Mouse (Mus musculus): ENCODE data around the gene Cdyl. TPM values are rescaled to one million over a fixed set of nuclear protein-coding genes. Genes with fewer than 3 reads are reported as not detected.

The Cdyl gene
- polyA plus RNA-seq, 1 experiment from 2014 or later, result 14.9 TPM

DNA sequence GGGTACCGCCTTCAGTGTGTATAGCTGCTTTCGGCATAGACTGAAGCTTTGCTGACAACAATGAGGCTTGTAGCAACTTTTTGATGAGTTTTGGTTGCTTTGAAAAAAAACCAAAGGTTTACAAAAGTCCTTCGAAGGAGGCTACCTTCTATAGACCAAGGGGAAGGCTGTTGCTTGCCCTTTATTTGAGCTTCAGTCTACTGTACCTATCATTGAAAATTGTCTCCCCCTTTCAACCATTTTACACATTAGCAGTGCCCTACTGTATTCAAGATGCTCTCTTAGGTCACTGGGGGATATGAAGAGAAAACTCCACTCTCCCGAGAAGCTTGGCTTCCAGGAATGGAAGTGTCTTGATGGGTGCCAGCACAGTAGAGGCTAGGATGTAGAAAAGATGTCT lies 83.1 kb downstream of the Cdyl start:
- 36% methylated on average over 4 of the region's 4 CpGs for WGBS
- Histone ChIP-seq H3K9ac (ENCODE audit: low read length) (peak overlapping the region; percentile 91), H3K27me3 (replicated peaks; ENCODE audit: control insufficient read depth, insufficient read depth, low read length) (peaks cover 22% of the 10 kb centered on the region), H3K4me2 (ENCODE audit: low read length) (peak overlapping the region; percentile 89), H3K4me1 (replicated peaks; ENCODE audit: control insufficient read depth, insufficient read depth, low read length) (peaks cover 13% of the 10 kb centered on the region), H3K36me3 (ENCODE audit: control insufficient read depth, insufficient read depth, low read length) (no peaks in the 10 kb centered on the region), H3K9me3 (ENCODE audit: control insufficient read depth, low read length) (peaks cover 18% of the 10 kb centered on the region), H3K27ac (ENCODE audit: low read depth) (peak overlapping the region; percentile 92; the same call in 1 of the 2 replicates), H3K4me3 (ENCODE audit: low read depth, low read length) (peak overlapping the region; percentile 93)
- ATAC-seq (replicated peaks; ENCODE audit: low FRiP score, low TSS enrichment, low read depth) (no peak), DNase-seq (ENCODE audit: low spot score) (no peak)

DNA sequence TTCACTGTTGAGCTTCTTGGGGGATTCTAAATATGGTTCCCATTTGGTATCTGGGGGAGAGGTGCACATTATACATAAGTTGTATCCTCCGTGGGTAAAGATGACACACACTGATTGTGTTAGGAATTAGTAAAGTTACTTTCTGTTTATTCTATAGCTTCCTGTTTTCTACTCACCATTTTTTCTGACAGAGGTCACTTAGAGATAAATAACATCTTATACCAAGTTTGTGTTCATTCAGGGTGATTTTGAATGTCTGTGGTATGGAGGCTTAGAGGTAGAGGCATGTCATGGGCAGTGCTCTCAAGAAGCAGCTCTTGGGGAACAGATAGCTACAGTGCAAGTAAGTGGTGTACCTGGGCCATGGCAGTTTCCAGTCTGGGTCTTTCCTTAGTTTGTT lies 83.6 kb downstream of the Cdyl start:
- peaks cover 17% of the 10 kb centered on the region for H3K27me3 ChIP-seq (replicated peaks; ENCODE audit: control insufficient read depth, insufficient read depth, low read length)
- peak overlapping the region; percentile 93 for H3K4me3 ChIP-seq (ENCODE audit: low read depth, low read length)
- H3K9ac ChIP-seq (ENCODE audit: low read length), result no peak overlapping the region
- peak overlapping the region; percentile 89 for H3K4me2 ChIP-seq (ENCODE audit: low read length)
- H3K36me3 ChIP-seq (ENCODE audit: control insufficient read depth, insufficient read depth, low read length), result no peaks in the 10 kb centered on the region
- DNase-seq (ENCODE audit: low spot score), result no peak
- ATAC-seq (replicated peaks; ENCODE audit: low FRiP score, low TSS enrichment, low read depth), result no peak
- 46% methylated on average over 1 of the region's 1 CpGs for WGBS
- H3K27ac ChIP-seq (ENCODE audit: low read depth), result no peak overlapping the region
- peaks cover 19% of the 10 kb centered on the region for H3K9me3 ChIP-seq (ENCODE audit: control insufficient read depth, low read length)
- peaks cover 13% of the 10 kb centered on the region for H3K4me1 ChIP-seq (replicated peaks; ENCODE audit: control insufficient read depth, insufficient read depth, low read length)

DNA sequence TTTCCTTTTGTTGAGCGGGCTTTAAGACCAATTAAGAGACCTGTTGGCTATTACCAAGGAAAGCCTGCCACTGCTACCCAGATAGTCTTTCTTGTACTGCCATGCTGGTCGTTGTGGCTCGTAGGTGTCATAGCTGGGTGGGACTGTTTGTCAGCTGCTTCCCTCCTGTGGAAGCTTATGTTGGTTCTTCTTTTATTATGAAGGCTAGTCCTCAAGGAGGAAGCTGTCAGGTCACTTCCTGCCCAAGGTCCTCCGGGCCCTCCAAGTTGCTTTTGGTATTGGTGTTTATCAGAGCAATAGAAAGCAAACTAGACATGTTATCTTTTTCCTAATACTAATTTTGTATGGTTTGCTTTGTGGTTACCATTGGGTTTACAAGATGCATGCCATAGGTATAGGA lies 89.6 kb downstream of the Cdyl start:
- DNase-seq (ENCODE audit: low spot score) (no peak), ATAC-seq (replicated peaks; ENCODE audit: low FRiP score, low TSS enrichment, low read depth) (no peak)
- Histone ChIP-seq H3K36me3 (ENCODE audit: control insufficient read depth, insufficient read depth, low read length) (no peaks in the 10 kb centered on the region), H3K27me3 (replicated peaks; ENCODE audit: control insufficient read depth, insufficient read depth, low read length) (no peaks in the 10 kb centered on the region), H3K4me2 (ENCODE audit: low read length) (no peak overlapping the region), H3K9me3 (ENCODE audit: control insufficient read depth, low read length) (peaks cover 19% of the 10 kb centered on the region), H3K27ac (ENCODE audit: low read depth) (no peak overlapping the region), H3K9ac (ENCODE audit: low read length) (no peak overlapping the region), H3K4me1 (replicated peaks; ENCODE audit: control insufficient read depth, insufficient read depth, low read length) (no peaks in the 10 kb centered on the region), H3K4me3 (ENCODE audit: low read depth, low read length) (no peak overlapping the region)
- WGBS, result 87% methylated on average over 4 of the region's 4 CpGs

DNA sequence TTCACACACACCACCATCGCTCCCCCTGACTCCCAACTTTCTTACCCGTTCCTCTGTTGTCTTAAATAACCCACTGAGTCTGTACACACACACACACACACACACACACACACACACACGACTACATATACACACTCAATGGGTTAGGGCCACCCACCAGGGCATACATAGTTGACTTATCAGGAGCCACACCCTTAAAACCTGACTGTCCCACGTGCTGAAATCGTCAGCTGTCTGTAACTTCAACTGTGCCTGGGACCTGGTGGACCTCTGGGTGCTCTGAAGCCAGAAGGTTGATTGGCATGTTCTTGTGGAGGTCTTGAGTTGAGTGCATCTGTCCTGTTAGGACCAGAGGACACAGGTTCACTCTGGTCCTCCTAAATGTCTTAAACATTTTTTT lies 90.0 kb downstream of the Cdyl start:
- no peaks in the 10 kb centered on the region for H3K4me1 ChIP-seq (replicated peaks; ENCODE audit: control insufficient read depth, insufficient read depth, low read length)
- no peaks in the 10 kb centered on the region for H3K36me3 ChIP-seq (ENCODE audit: control insufficient read depth, insufficient read depth, low read length)
- ATAC-seq (replicated peaks; ENCODE audit: low FRiP score, low TSS enrichment, low read depth) (no peak), DNase-seq (ENCODE audit: low spot score) (no peak)
- no peak overlapping the region for H3K9ac ChIP-seq (ENCODE audit: low read length)
- WGBS, result 81% methylated on average over 5 of the region's 5 CpGs
- no peaks in the 10 kb centered on the region for H3K27me3 ChIP-seq (replicated peaks; ENCODE audit: control insufficient read depth, insufficient read depth, low read length)
- peaks cover 19% of the 10 kb centered on the region for H3K9me3 ChIP-seq (ENCODE audit: control insufficient read depth, low read length)
- H3K4me2 ChIP-seq (ENCODE audit: low read length), result no peak overlapping the region
- H3K27ac ChIP-seq (ENCODE audit: low read depth), result no peak overlapping the region
- no peak overlapping the region for H3K4me3 ChIP-seq (ENCODE audit: low read depth, low read length)

DNA sequence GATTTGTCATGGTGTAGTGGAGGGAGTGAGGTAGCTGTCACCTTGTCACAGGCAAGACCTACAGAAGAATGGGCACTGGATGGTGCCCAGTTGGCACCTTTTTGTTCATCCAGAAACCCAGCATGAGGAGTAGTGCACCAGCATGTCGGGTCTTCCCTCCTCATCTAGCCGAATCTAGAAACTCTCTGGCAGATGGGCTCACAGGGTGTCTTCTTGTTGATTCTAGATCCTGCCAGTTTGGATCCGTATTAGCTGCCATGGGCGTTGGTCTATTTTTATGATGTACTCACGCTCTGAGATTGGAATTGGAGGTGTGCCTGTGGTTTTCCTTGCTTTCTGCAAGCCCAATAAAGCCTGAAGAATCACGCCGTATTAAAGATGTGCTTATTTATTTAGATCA lies 92.4 kb downstream of the Cdyl start:
- peaks cover 7% of the 10 kb centered on the region; the same call in 1 of the 2 replicates for H3K9me3 ChIP-seq (ENCODE audit: control insufficient read depth, low read length)
- ATAC-seq (replicated peaks; ENCODE audit: low FRiP score, low TSS enrichment, low read depth), result no peak
- H3K4me3 ChIP-seq (ENCODE audit: low read depth, low read length), result no peak overlapping the region
- no peaks in the 10 kb centered on the region; the same call in none of the 2 replicates for H3K4me1 ChIP-seq (replicated peaks; ENCODE audit: control insufficient read depth, insufficient read depth, low read length)
- 84% methylated on average over 7 of the region's 7 CpGs for WGBS
- H3K9ac ChIP-seq (ENCODE audit: low read length), result no peak overlapping the region
- no peaks in the 10 kb centered on the region for H3K27me3 ChIP-seq (replicated peaks; ENCODE audit: control insufficient read depth, insufficient read depth, low read length)
- no peaks in the 10 kb centered on the region for H3K36me3 ChIP-seq (ENCODE audit: control insufficient read depth, insufficient read depth, low read length)
- no peak overlapping the region for H3K27ac ChIP-seq (ENCODE audit: low read depth)
- H3K4me2 ChIP-seq (ENCODE audit: low read length), result no peak overlapping the region
- DNase-seq (ENCODE audit: low spot score), result no peak

DNA sequence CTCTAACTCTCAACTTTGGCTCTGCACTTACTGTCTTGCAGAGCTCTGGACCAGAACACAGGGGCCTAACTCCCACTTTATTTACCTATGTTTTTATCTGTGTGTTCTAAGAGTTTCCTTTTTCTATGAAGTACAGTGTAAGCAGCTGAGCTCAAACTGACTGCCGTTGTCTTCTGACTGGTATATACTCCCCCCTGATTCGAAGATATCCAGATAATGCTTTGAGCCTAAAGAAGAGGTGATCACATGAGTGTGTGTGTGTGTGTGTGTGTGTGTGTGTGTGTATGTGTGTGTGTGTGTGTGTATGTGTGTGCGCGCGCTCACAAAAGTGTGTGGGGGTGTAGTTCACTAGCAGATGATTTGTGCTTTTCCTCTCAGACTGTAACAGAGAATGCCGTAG lies 95.4 kb downstream of the Cdyl start:
- DNase-seq (ENCODE audit: low spot score) (no peak), ATAC-seq (replicated peaks; ENCODE audit: low FRiP score, low TSS enrichment, low read depth) (no peak)
- 81% methylated on average over 6 of the region's 6 CpGs for WGBS
- Histone ChIP-seq H3K4me2 (ENCODE audit: low read length) (no peak overlapping the region), H3K9me3 (ENCODE audit: control insufficient read depth, low read length) (no peaks in the 10 kb centered on the region), H3K4me3 (ENCODE audit: low read depth, low read length) (no peak overlapping the region), H3K27me3 (replicated peaks; ENCODE audit: control insufficient read depth, insufficient read depth, low read length) (no peaks in the 10 kb centered on the region), H3K4me1 (replicated peaks; ENCODE audit: control insufficient read depth, insufficient read depth, low read length) (peaks cover 7% of the 10 kb centered on the region), H3K36me3 (ENCODE audit: control insufficient read depth, insufficient read depth, low read length) (no peaks in the 10 kb centered on the region), H3K27ac (ENCODE audit: low read depth) (no peak overlapping the region), H3K9ac (ENCODE audit: low read length) (no peak overlapping the region)

DNA sequence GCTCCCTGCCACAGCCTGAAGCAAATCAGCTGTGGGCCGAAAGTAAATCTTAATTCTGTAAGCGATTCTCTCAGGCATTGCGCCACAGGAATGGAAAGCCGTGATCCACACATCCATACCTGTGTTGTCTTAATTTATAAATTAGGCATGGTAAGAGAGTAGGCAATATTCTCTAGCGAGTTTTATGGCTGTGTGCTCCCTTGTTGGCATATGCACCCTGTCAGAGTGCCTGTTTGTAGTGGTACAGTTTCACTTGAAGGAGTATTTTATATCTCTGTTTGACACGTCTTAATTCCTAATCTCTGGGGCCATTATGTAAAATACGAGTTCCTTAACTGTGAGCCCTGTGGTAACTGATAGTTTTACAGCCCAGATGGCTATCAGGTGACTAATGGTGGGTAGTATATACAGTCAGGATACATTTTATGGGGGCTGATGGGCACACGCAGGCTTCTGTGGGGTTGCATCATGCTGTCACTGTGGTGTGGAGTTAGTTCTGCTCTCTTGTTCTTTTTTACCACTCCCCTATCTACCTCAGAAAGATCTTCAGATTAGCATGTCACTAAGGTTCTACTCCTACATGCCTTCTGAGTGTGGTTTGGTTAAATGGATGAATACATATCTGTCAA lies 96.1 kb downstream of the Cdyl start:
- H3K4me3 ChIP-seq (ENCODE audit: low read depth, low read length), result no peak overlapping the region
- H3K9ac ChIP-seq (ENCODE audit: low read length), result no peak overlapping the region
- no peaks in the 10 kb centered on the region for H3K36me3 ChIP-seq (ENCODE audit: control insufficient read depth, insufficient read depth, low read length)
- H3K4me2 ChIP-seq (ENCODE audit: low read length), result no peak overlapping the region
- DNase-seq (ENCODE audit: low spot score), result no peak
- no peaks in the 10 kb centered on the region for H3K27me3 ChIP-seq (replicated peaks; ENCODE audit: control insufficient read depth, insufficient read depth, low read length)
- no peak for ATAC-seq (replicated peaks; ENCODE audit: low FRiP score, low TSS enrichment, low read depth)
- H3K27ac ChIP-seq (ENCODE audit: low read depth), result no peak overlapping the region
- peaks cover 7% of the 10 kb centered on the region for H3K4me1 ChIP-seq (replicated peaks; ENCODE audit: control insufficient read depth, insufficient read depth, low read length)
- H3K9me3 ChIP-seq (ENCODE audit: control insufficient read depth, low read length), result no peaks in the 10 kb centered on the region
- 50% methylated on average over 8 of the region's 8 CpGs for WGBS

DNA sequence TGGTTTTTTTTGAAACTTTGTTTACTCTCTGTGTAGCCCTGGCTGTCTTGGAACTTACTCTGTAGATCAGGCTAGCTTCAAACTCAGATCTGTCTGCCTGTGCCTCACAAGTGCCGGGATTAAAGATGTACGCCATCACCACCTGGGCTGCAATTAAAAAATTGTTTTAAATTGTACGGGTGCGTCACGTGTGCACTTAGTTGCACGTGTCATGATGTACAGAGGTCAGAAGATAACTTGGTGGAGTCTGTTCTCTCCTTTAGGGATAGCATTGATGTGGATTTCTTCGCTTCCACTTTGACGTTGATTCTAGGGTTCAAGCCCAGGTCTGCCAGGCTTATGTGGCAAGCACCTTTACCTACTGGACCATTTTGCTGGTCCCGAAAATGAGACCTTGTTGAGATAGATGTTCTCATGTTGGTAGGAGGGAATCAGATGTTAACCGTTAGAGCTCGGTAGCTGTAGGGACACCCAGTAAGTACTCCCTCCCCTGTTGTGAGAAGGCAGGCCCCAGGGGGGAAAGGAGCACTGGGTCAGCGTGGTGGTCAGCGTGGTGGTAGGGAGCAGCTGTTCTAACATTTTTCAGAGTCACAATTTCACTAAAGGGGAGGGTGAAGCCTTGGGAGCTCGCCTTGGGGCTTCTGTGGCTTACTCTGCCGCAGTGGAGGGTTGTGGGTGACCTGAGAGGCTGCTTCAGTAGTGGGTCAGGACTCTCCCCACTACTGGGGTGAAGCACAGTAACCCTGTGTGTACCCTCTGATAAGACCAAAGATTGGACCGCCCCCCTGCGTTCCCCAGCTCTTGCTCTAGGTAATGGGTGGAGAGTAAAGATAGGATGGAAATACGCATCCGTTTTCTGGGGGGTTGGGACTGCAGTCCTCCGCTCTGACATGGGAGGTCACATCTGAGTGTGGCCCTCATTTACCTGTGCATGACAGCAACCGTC lies 97.0 kb downstream of the Cdyl start:
- no peaks in the 10 kb centered on the region for H3K27me3 ChIP-seq (replicated peaks; ENCODE audit: control insufficient read depth, insufficient read depth, low read length)
- WGBS, result 87% methylated on average over 21 of the region's 21 CpGs

More for the DNA sequence above, 97.0 kb downstream of the Cdyl start:
- no peaks in the 10 kb centered on the region for H3K9me3 ChIP-seq (ENCODE audit: control insufficient read depth, low read length)
- no peak overlapping the region for H3K4me3 ChIP-seq (ENCODE audit: low read depth, low read length)
- no peak overlapping the region for H3K4me2 ChIP-seq (ENCODE audit: low read length)
- DNase-seq (ENCODE audit: low spot score), result no peak
- no peak overlapping the region for H3K27ac ChIP-seq (ENCODE audit: low read depth)
- no peak for ATAC-seq (replicated peaks; ENCODE audit: low FRiP score, low TSS enrichment, low read depth)
- H3K9ac ChIP-seq (ENCODE audit: low read length), result no peak overlapping the region
- H3K36me3 ChIP-seq (ENCODE audit: control insufficient read depth, insufficient read depth, low read length), result no peaks in the 10 kb centered on the region
- H3K4me1 ChIP-seq (replicated peaks; ENCODE audit: control insufficient read depth, insufficient read depth, low read length), result peaks cover 7% of the 10 kb centered on the region
